Mouse (Mus musculus) embryonic facial prominence, embryonic 13.5 days (tissue): Measurements from ENCODE around the gene Csrnp2. TPM values are rescaled to one million over a fixed set of nuclear protein-coding genes. Genes with fewer than 3 reads are reported as not detected.

ENCODE experiments used
- polyA plus RNA-seq: library from polyadenylated mRNA; unstranded; fragments of >200 nt; fragmentation: Nextera tagmentation; extraction: Ambion mirVana; gene quantifications from 2 replicates; pipeline ENCODE4 v1.2.1, GENCODE M21; 2015

The Csrnp2 gene
- polyA plus RNA-seq, 1 experiment from 2014 or later = 24.8 TPM

Other genes with a start within 250 kb of the Csrnp2 start
- not detected in 2 replicates for gene Tmprss12, start 214.7 kb downstream of the Csrnp2 start, polyA plus RNA-seq
- 5.2 and 5.7 TPM in 2 replicates for gene Mettl7a1, start 191.3 kb downstream of the Csrnp2 start, polyA plus RNA-seq
- 0.15 and 0.28 TPM in 2 replicates for gene Mettl7a3, start 160.6 kb downstream of the Csrnp2 start, polyA plus RNA-seq
- gene Methig1, start 142.3 kb downstream of the Csrnp2 start, polyA plus RNA-seq = not detected in 2 replicates
- not detected in 2 replicates for gene Mettl7a2, start 142.3 kb downstream of the Csrnp2 start, polyA plus RNA-seq
- not detected in 2 replicates for gene Higd1c, start 130.9 kb downstream of the Csrnp2 start, polyA plus RNA-seq
- gene Gm5475, start 73.3 kb downstream of the Csrnp2 start, polyA plus RNA-seq = 0.10 TPM in 1 of 2 replicates, not detected in the other
- 21.8 and 22.0 TPM in 2 replicates for gene Slc11a2, start 70.4 kb downstream of the Csrnp2 start, polyA plus RNA-seq
- 31.4 and 33.0 TPM in 2 replicates for gene Letmd1, start 26.5 kb downstream of the Csrnp2 start, polyA plus RNA-seq
- gene Tfcp2, start 56.5 kb upstream of the Csrnp2 start, polyA plus RNA-seq = 26.4 and 32.5 TPM in 2 replicates
- gene Pou6f1, start 104.5 kb upstream of the Csrnp2 start, polyA plus RNA-seq = 14.4 and 18.2 TPM in 2 replicates
- gene Dazap2, start 119.9 kb upstream of the Csrnp2 start, polyA plus RNA-seq = 155 and 159 TPM in 2 replicates
- gene Smagp, start 141.5 kb upstream of the Csrnp2 start, polyA plus RNA-seq = 9.2 and 10.1 TPM in 2 replicates
- 2.1 and 4.7 TPM in 2 replicates for gene Bin2, start 174.1 kb upstream of the Csrnp2 start, polyA plus RNA-seq
- 1.5 and 2.1 TPM in 2 replicates for gene Cela1, start 192.4 kb upstream of the Csrnp2 start, polyA plus RNA-seq
- 1.1 and 1.3 TPM in 2 replicates for gene Galnt6, start 233.9 kb upstream of the Csrnp2 start, polyA plus RNA-seq